Mouse (Mus musculus) intestine, embryonic 14.5 days (tissue): ENCODE results near the gene Sh3bp2. TPM values are rescaled to one million over a fixed set of nuclear protein-coding genes. Genes with fewer than 3 reads are reported as not detected.
"Not testable (repeated sequence)": the region's sequence is repeated elsewhere in the genome, so short reads cannot be mapped to it uniquely, and the experiment has no call there.

Experiments used
- ATAC-seq: fragments of 200-750 bp; cut with Nextera tagmentation; replicated peaks from 2 replicates; pipeline ENCODE4 v1.8.0; 2017; ENCODE audit warnings: low read depth, moderate number of reproducible peaks, moderate TSS enrichment, moderate library complexity; ENCODE audit not compliant: low FRiP score, low TSS enrichment
- DNase-seq: peaks from one replicate; pipeline ENCODE4 v3.0.0-alpha.2; 2018; ENCODE audit warnings: low spot score
- H3K27ac ChIP-seq: fragments of 300-500 bp; sonication (generic); 2 replicates; pipeline ENCODE4 v1.5.1; 2014; ENCODE audit warnings: low read depth, mild to moderate bottlenecking, control low read depth
- H3K27me3 ChIP-seq: fragments of 300-500 bp; sonication (generic); replicated peaks from 2 replicates; pipeline ENCODE4 v1.6.1; 2014; ENCODE audit warnings: low read length, control low read depth; ENCODE audit not compliant: control insufficient read depth, insufficient read depth
- H3K36me3 ChIP-seq: fragments of 300-500 bp; sonication (generic); 2 replicates; pipeline ENCODE4 v1.6.1; 2014; ENCODE audit warnings: low read length, control low read depth; ENCODE audit not compliant: control insufficient read depth, insufficient read depth
- H3K4me1 ChIP-seq: fragments of 300-500 bp; sonication (generic); replicated peaks from 2 replicates; pipeline ENCODE4 v1.6.1; 2014; ENCODE audit warnings: low read length, control low read depth, mixed read lengths; ENCODE audit not compliant: control insufficient read depth, insufficient read depth
- H3K4me2 ChIP-seq: fragments of 300-500 bp; sonication (generic); 2 replicates; pipeline ENCODE4 v1.6.1; 2014; ENCODE audit warnings: low read length
- H3K4me3 ChIP-seq: fragments of 300-500 bp; sonication (generic); 2 replicates; pipeline ENCODE4 v1.5.1; 2014; ENCODE audit warnings: low read depth, low read length, control low read depth, mixed read lengths
- H3K9ac ChIP-seq: fragments of 300-500 bp; sonication (generic); 2 replicates; pipeline ENCODE4 v1.6.1; 2014; ENCODE audit warnings: mild to moderate bottlenecking, low read length
- H3K9me3 ChIP-seq: fragments of 300-500 bp; sonication (generic); 2 replicates; pipeline ENCODE4 v1.6.1; 2016; ENCODE audit warnings: low read length, control low read depth; ENCODE audit not compliant: control insufficient read depth
- WGBS: fragments of 180-500 bp; shearing (Covaris S2); extraction: QIAGEN DNeasy Blood & Tissue Kit; methylation state at CpG from one replicate; pipeline ENCODE4 v1.1.7; 2014; 5-methylcytosine and 5-hydroxymethylcytosine counted together
- polyA plus RNA-seq: library from polyadenylated mRNA; unstranded; fragments of >200 nt; fragmentation: Nextera tagmentation; extraction: Ambion mirVana; gene quantifications from 2 replicates; pipeline ENCODE4 v1.2.1, GENCODE M21; 2014

Sh3bp2 gene
- polyA plus RNA-seq, 1 experiment from 2014 or later = 7.7 TPM

GRCm38 (mm10) chr5:34581671-34582313 lies 56.2 kb downstream of the Sh3bp2 start:
- peak; percentile 60 for DNase-seq
- not testable (repeated sequence) for H3K4me3 ChIP-seq, H3K9ac ChIP-seq, H3K27me3 ChIP-seq, H3K9me3 ChIP-seq, H3K4me1 ChIP-seq, H3K36me3 ChIP-seq
- peak overlapping the region; percentile 7 for H3K4me2 ChIP-seq
- ATAC-seq = peak; percentile 91
- peak overlapping the region; percentile 73 for H3K27ac ChIP-seq
- 14% methylated on average over 10 of the region's 10 CpGs for WGBS

- no peak for ATAC-seq
- Histone ChIP-seq H3K9ac (no peak overlapping the region), H3K9me3 (no peaks in the 10 kb centered on the region), H3K36me3 (0 out of 2 replicates have a peak, but pooled peaks cover 4% of the 10 kb centered on the region), H3K4me2 (peak overlapping the region; percentile 7), H3K4me3 (no peak overlapping the region), H3K27ac (peak overlapping the region; percentile 73), H3K27me3 (no peaks in the 10 kb centered on the region), H3K4me1 (no peaks in the 10 kb centered on the region; the same call in 1 of the 2 replicates)
- no peak for DNase-seq
- 71% methylated on average over 5 of the region's 5 CpGs for whole genome bisulfite sequencing
These were observed 56.7 kb downstream of the Sh3bp2 start for GRCm38 (mm10) chr5:34582314-34582675.

- Histone ChIP-seq H3K27me3 (no peaks in the 10 kb centered on the region), H3K9ac (no peak overlapping the region), H3K27ac (no peak overlapping the region), H3K9me3 (no peaks in the 10 kb centered on the region), H3K4me3 (no peak overlapping the region), H3K4me2 (no peak overlapping the region), H3K36me3 (0 out of 2 replicates have a peak, but pooled peaks cover 4% of the 10 kb centered on the region), H3K4me1 (no peaks in the 10 kb centered on the region; the same call in 1 of the 2 replicates)
- no peak for DNase-seq
- no peak for ATAC-seq
- 74% methylated on average over 5 of the region's 5 CpGs for WGBS
These were observed 59.6 kb downstream of the Sh3bp2 start for GRCm38 (mm10) chr5:34585216-34585615.

- Histone ChIP-seq H3K9ac (no peak overlapping the region), H3K4me2 (no peak overlapping the region), H3K27me3 (no peaks in the 10 kb centered on the region), H3K4me3 (no peak overlapping the region), H3K36me3 (0 out of 2 replicates have a peak, but pooled peaks cover 4% of the 10 kb centered on the region), H3K27ac (no peak overlapping the region), H3K9me3 (no peaks in the 10 kb centered on the region), H3K4me1 (no peaks in the 10 kb centered on the region)
- DNase-seq (no peak), ATAC-seq (no peak)
- 92% methylated on average over 5 of the region's 5 CpGs for WGBS
These were observed 62.2 kb downstream of the Sh3bp2 start for GRCm38 (mm10) chr5:34587881-34588280.

- Histone ChIP-seq H3K4me2 (no peak overlapping the region), H3K9me3 (no peaks in the 10 kb centered on the region), H3K4me3 (no peak overlapping the region), H3K36me3 (no peaks in the 10 kb centered on the region), H3K9ac (no peak overlapping the region), H3K27me3 (no peaks in the 10 kb centered on the region), H3K27ac (no peak overlapping the region), H3K4me1 (no peaks in the 10 kb centered on the region)
- DNase-seq (no peak), ATAC-seq (no peak)
- WGBS = 33% methylated on average over 5 of the region's 5 CpGs
These were observed 64.4 kb downstream of the Sh3bp2 start for GRCm38 (mm10) chr5:34590059-34590458.

- Histone ChIP-seq H3K4me1 (no peaks in the 10 kb centered on the region), H3K27me3 (no peaks in the 10 kb centered on the region), H3K36me3 (no peaks in the 10 kb centered on the region), H3K4me2 (no peak overlapping the region), H3K9ac (no peak overlapping the region), H3K4me3 (no peak overlapping the region), H3K9me3 (no peaks in the 10 kb centered on the region), H3K27ac (no peak overlapping the region)
- DNase-seq (no peak), ATAC-seq (no peak)
- 81% methylated on average over 4 of the region's 4 CpGs for WGBS
These were observed 65.1 kb downstream of the Sh3bp2 start for GRCm38 (mm10) chr5:34590702-34591101.

GRCm38 (mm10) chr5:34591388-34592004 lies 65.9 kb downstream of the Sh3bp2 start:
- no peaks in the 10 kb centered on the region for H3K27me3 ChIP-seq
- no peak overlapping the region for H3K27ac ChIP-seq
- no peak overlapping the region for H3K4me3 ChIP-seq
- H3K9me3 ChIP-seq = no peaks in the 10 kb centered on the region
- DNase-seq (no peak), ATAC-seq (no peak)
- no peak overlapping the region for H3K4me2 ChIP-seq
- H3K4me1 ChIP-seq = no peaks in the 10 kb centered on the region
- H3K36me3 ChIP-seq = no peaks in the 10 kb centered on the region
- H3K9ac ChIP-seq = no peak overlapping the region
- 78% methylated on average over 5 of the region's 5 CpGs for WGBS

- WGBS = 96% methylated on average over 5 of the region's 5 CpGs
- DNase-seq = not testable (repeated sequence)
These were observed 66.6 kb downstream of the Sh3bp2 start for GRCm38 (mm10) chr5:34592224-34592623.

GRCm38 (mm10) chr5:34592666-34593065 lies 67.0 kb downstream of the Sh3bp2 start:
- 95% methylated on average over 6 of the region's 6 CpGs for WGBS
- Histone ChIP-seq H3K9me3 (no peaks in the 10 kb centered on the region), H3K27me3 (no peaks in the 10 kb centered on the region), H3K36me3 (peaks cover 2% of the 10 kb centered on the region; the same call in 1 of the 2 replicates), H3K27ac (no peak overlapping the region), H3K4me3 (no peak overlapping the region), H3K4me1 (no peaks in the 10 kb centered on the region), H3K9ac (no peak overlapping the region), H3K4me2 (no peak overlapping the region)
- ATAC-seq (no peak), DNase-seq (no peak)

More at GRCm38 (mm10) chr5:34592224-34592623, 66.6 kb downstream of the Sh3bp2 start:
- ATAC-seq, H3K27ac ChIP-seq, H3K27me3 ChIP-seq, H3K36me3 ChIP-seq, H3K4me2 ChIP-seq, H3K4me3 ChIP-seq, H3K9ac ChIP-seq, H3K4me1 ChIP-seq, H3K9me3 ChIP-seq: not testable (repeated sequence)
